Mouse (Mus musculus): ENCODE data around the gene Slco3a1. TPM values are rescaled to one million over a fixed set of nuclear protein-coding genes. Genes with fewer than 3 reads are reported as not detected.

Slco3a1 gene
- total and polyA plus RNA-seq, 3 experiments, result 0.04 to 0.35 TPM; not detected in 1

GRCm38 (mm10) chr7:74456781-74457180 lies 97.8 kb downstream of the Slco3a1 start:
- H3K4me2 ChIP-seq (ENCODE audit: insufficient read depth, low read depth, poor library complexity, severe bottlenecking), result no peak overlapping the region
- no peak for DNase-seq (ENCODE audit: extremely low read depth)
- no peak overlapping the region for H3K9ac ChIP-seq (ENCODE audit: insufficient read depth, low read depth)
- in situ Hi-C loops (cut with MboI; ENCODE audit: low pct_ligation_motif_present, low pct_unique_long_range_greater_than_20kb, low sequenced_read_pairs) (no loop called here), dilution Hi-C loops (cut with MboI; ENCODE audit: extremely low pct_ligation_motif_present, extremely low pct_unique_long_range_greater_than_20kb, low sequenced_read_pairs) (no loop called here)
- no peak overlapping the region for H3K27ac ChIP-seq (ENCODE audit: insufficient read depth, low read depth)
- no peak for TF ChIP-seq JUN (IDR thresholded peaks at IDR 0.05; ENCODE audit: insufficient read depth, low read depth, low read length)
- TF ChIP-seq MAFK (IDR thresholded peaks at IDR 0.05; ENCODE audit: insufficient replicate concordance, low read length), result no peak
- no peak for TF ChIP-seq MAZ (IDR thresholded peaks at IDR 0.05; ENCODE audit: low read depth, low read length)
- TF ChIP-seq NRF1 (IDR thresholded peaks at IDR 0.05; ENCODE audit: low read depth, low read length), result no peak
- no peak for TF ChIP-seq ETS1 (conservative IDR thresholded peaks at IDR 0.05; ENCODE audit: low read depth, low read length)
- no peak for TF ChIP-seq ZMIZ1 (IDR thresholded peaks at IDR 0.05; ENCODE audit: low read depth, low read length)
- no peak for TF ChIP-seq TBP (conservative IDR thresholded peaks at IDR 0.05; ENCODE audit: low read depth, low read length)
- no peak for TF ChIP-seq CTCF (conservative IDR thresholded peaks at IDR 0.05 in 1 of 2, IDR thresholded peaks at IDR 0.05 in 1 of 2; ENCODE audit: low read depth in 2 of 2, low read length in 2 of 2)
- no peak for TF ChIP-seq HCFC1 (IDR thresholded peaks at IDR 0.05; ENCODE audit: low read depth, low read length)
- TF ChIP-seq TCF12 (IDR thresholded peaks at IDR 0.05; ENCODE audit: low read depth, low read length), result no peak
- no peak for TF ChIP-seq BHLHE40 (IDR thresholded peaks at IDR 0.05; ENCODE audit: low read depth, low read length)
- TF ChIP-seq POLR2A (IDR thresholded peaks at IDR 0.05; ENCODE audit: low read depth, low read length), result no peak
- no peak for TF ChIP-seq UBTF (IDR thresholded peaks at IDR 0.05; ENCODE audit: low read depth, low read length)
- no peak for TF ChIP-seq MYC (IDR thresholded peaks at IDR 0.05; ENCODE audit: low read depth, low read length)
- no peak for TF ChIP-seq MXI1 (IDR thresholded peaks at IDR 0.05; ENCODE audit: low read depth, low read length)
- no peak for TF ChIP-seq ZNF384 (IDR thresholded peaks at IDR 0.05; ENCODE audit: low read depth, low read length)
- TF ChIP-seq NELFE (IDR thresholded peaks at IDR 0.05; ENCODE audit: low read depth, low read length), result no peak
- TF ChIP-seq CHD1 (IDR thresholded peaks at IDR 0.05; ENCODE audit: low read depth, low read length), result no peak
- no peak for TF ChIP-seq RCOR1 (conservative IDR thresholded peaks at IDR 0.05; ENCODE audit: low read depth, low read length)
- H3K79me2 ChIP-seq (replicated peaks; ENCODE audit: control insufficient read depth, extremely low read depth, insufficient read depth, poor library complexity, severe bottlenecking), result no peaks in the 10 kb centered on the region
- H3K27me3 ChIP-seq (replicated peaks), result no peaks in the 10 kb centered on the region
- H3K9me3 ChIP-seq (replicated peaks; ENCODE audit: low read length), result peaks cover 30% of the 10 kb centered on the region
- H3K4me3 ChIP-seq (replicated peaks in 1 of 3; ENCODE audit: low read depth in 2 of 3, low read length in 2 of 3, poor library complexity in 1 of 3), result no peak overlapping the region
- H3K36me3 ChIP-seq (replicated peaks in 1 of 2; ENCODE audit: control insufficient read depth in 1 of 2, insufficient read depth in 1 of 2, low read length in 1 of 2), result no peaks in the 10 kb centered on the region
- H3K4me1 ChIP-seq (ENCODE audit: control insufficient read depth in 1 of 2, insufficient read depth in 2 of 2), result 0 out of 4 replicates have a peak, but pooled peaks cover 0 to 4% of the 10 kb centered on the region in 2 experiments

GRCm38 (mm10) chr7:74451047-74451446 lies 103.5 kb downstream of the Slco3a1 start:
- no peaks in the 10 kb centered on the region for H3K4me1 ChIP-seq (ENCODE audit: control insufficient read depth in 1 of 2, insufficient read depth in 2 of 2)
- H3K36me3 ChIP-seq (replicated peaks in 1 of 2; ENCODE audit: control insufficient read depth in 1 of 2, insufficient read depth in 1 of 2, low read length in 1 of 2), result no peaks in the 10 kb centered on the region
- no peak for DNase-seq (ENCODE audit: extremely low read depth)
- no peak overlapping the region for H3K4me2 ChIP-seq (ENCODE audit: insufficient read depth, low read depth, poor library complexity, severe bottlenecking)
- no peak overlapping the region for H3K9ac ChIP-seq (ENCODE audit: insufficient read depth, low read depth)
- in situ Hi-C loops (cut with MboI; ENCODE audit: low pct_ligation_motif_present, low pct_unique_long_range_greater_than_20kb, low sequenced_read_pairs), result no loop called here
- peaks cover 19% of the 10 kb centered on the region for H3K9me3 ChIP-seq (replicated peaks; ENCODE audit: low read length)
- H3K27ac ChIP-seq (ENCODE audit: insufficient read depth, low read depth), result no peak overlapping the region
- H3K27me3 ChIP-seq (replicated peaks), result no peaks in the 10 kb centered on the region
- H3K4me3 ChIP-seq (replicated peaks in 1 of 3; ENCODE audit: low read depth in 2 of 3, low read length in 2 of 3, poor library complexity in 1 of 3), result no peak overlapping the region
- dilution Hi-C loops (cut with MboI; ENCODE audit: extremely low pct_ligation_motif_present, extremely low pct_unique_long_range_greater_than_20kb, low sequenced_read_pairs), result no loop called here
- no peaks in the 10 kb centered on the region for H3K79me2 ChIP-seq (replicated peaks; ENCODE audit: control insufficient read depth, extremely low read depth, insufficient read depth, poor library complexity, severe bottlenecking)
- TF ChIP-seq PAX5 (IDR thresholded peaks at IDR 0.05; ENCODE audit: low read length) (no peak), KAT2A (IDR thresholded peaks at IDR 0.05; ENCODE audit: insufficient replicate concordance, low read length) (no peak), SMC3 (IDR thresholded peaks at IDR 0.05; ENCODE audit: low read depth, low read length) (no peak), MAFK (IDR thresholded peaks at IDR 0.05; ENCODE audit: insufficient replicate concordance, low read length) (no peak), UBTF (IDR thresholded peaks at IDR 0.05; ENCODE audit: low read depth, low read length) (no peak), E2F4 (IDR thresholded peaks at IDR 0.05; ENCODE audit: insufficient replicate concordance, low read depth, low read length) (no peak), MAZ (IDR thresholded peaks at IDR 0.05; ENCODE audit: low read depth, low read length) (no peak), ZNF384 (IDR thresholded peaks at IDR 0.05; ENCODE audit: low read depth, low read length) (no peak), TCF12 (IDR thresholded peaks at IDR 0.05; ENCODE audit: low read depth, low read length) (no peak), MXI1 (IDR thresholded peaks at IDR 0.05; ENCODE audit: low read depth, low read length) (no peak), NELFE (IDR thresholded peaks at IDR 0.05; ENCODE audit: low read depth, low read length) (no peak), USF1 (IDR thresholded peaks at IDR 0.05; ENCODE audit: low read depth, low read length) (no peak), POLR2AphosphoS2 (IDR thresholded peaks at IDR 0.05; ENCODE audit: low read depth, low read length) (no peak), JUN (IDR thresholded peaks at IDR 0.05; ENCODE audit: insufficient read depth, low read depth, low read length) (no peak), RAD21 (IDR thresholded peaks at IDR 0.05; ENCODE audit: low read depth, low read length) (no peak), GABPA (IDR thresholded peaks at IDR 0.05; ENCODE audit: insufficient replicate concordance, low read depth, low read length) (no peak), CHD2 (IDR thresholded peaks at IDR 0.05; ENCODE audit: low read length) (no peak), JUND (conservative IDR thresholded peaks at IDR 0.05; ENCODE audit: low read depth, low read length) (no peak), SIN3A (IDR thresholded peaks at IDR 0.05; ENCODE audit: low read length) (no peak)
